Comparison of ENCODE assay signal across 9 mouse cellular contexts in genomic region chr1:89192536-89193220, GRCm38 (mm10).
DNase-seq lines count a peak whose midpoint lies in the region; ATAC-seq lines count a peak whose summit lies in the region.
"Had no signal": no experiment of that assay in that cellular context is flagged by ENCODE, and none has a peak within 500 bp of the region (broad histone marks: within the 10 kb centered on the region; RNA-seq: fewer than 3 reads in every experiment).

No protein-coding gene starts in this region.

- no peak for ATAC-seq in hindbrain, embryonic 14.5 days (ENCODE audit: low FRiP score)
- ATAC-seq in hindbrain, embryonic 13.5 days (ENCODE audit: low FRiP score) = no peak
- no peak for ATAC-seq in forebrain, embryonic 16.5 days

- H3K4me2 ChIP-seq in hindbrain, embryonic 14.5 days (replicated peaks) = no peak overlapping the region
- H3K4me2 ChIP-seq in hindbrain, embryonic 13.5 days = no peak overlapping the region
- H3K4me2 ChIP-seq in forebrain, embryonic 16.5 days (ENCODE audit: low read length) = no peak overlapping the region
- H3K4me2 ChIP-seq: embryonic facial prominence, embryonic 13.5 days had no signal

- H3K9ac ChIP-seq in hindbrain, embryonic 14.5 days = no peak overlapping the region
- H3K9ac ChIP-seq in hindbrain, embryonic 13.5 days = no peak overlapping the region
- H3K9ac ChIP-seq in forebrain, embryonic 16.5 days (replicated peaks; ENCODE audit: low read depth, low read length) = no peak overlapping the region
- H3K9ac ChIP-seq: embryonic facial prominence, embryonic 13.5 days had no signal

- peak; percentile 30 for DNase-seq in hindbrain, embryonic 14.5 days (ENCODE audit: low spot score)
- peak; percentile 40 for DNase-seq in CD4-positive helper T cell, adult 2 months (ENCODE audit: low read depth, low spot score)
- DNase-seq in adrenal gland, postnatal 14 days = peak; percentile 75
- DNase-seq in heart, postnatal 36 days = peak; percentile 39 to 66
- DNase-seq in naive thymus-derived CD4-positive, alpha-beta T cell, adult 2 months (ENCODE audit: low read depth) = peak; percentile 65
- no peak for DNase-seq in ovary, adult 18-20 months (ENCODE audit: low spot score)

- intact Hi-C loops in heart, postnatal 36 days (cut with DNase I) = loop anchor here (5.0 to 10.0 kb wide), 3 partner anchors 275 to 770 kb away; no protein-coding TSS in a partner anchor

- no peak overlapping the region for H3K4me3 ChIP-seq in hindbrain, embryonic 14.5 days (replicated peaks; ENCODE audit: low read length)
- H3K4me3 ChIP-seq in hindbrain, embryonic 13.5 days = no peak overlapping the region
- no peak overlapping the region for H3K4me3 ChIP-seq in forebrain, embryonic 16.5 days (replicated peaks; ENCODE audit: low read length)
- H3K4me3 ChIP-seq: embryonic facial prominence, embryonic 13.5 days had no signal

- 71% methylated on average over 11 of the region's 11 CpGs for WGBS in hindbrain, embryonic 14.5 days
- 76% methylated on average over 11 of the region's 11 CpGs for WGBS in hindbrain, embryonic 13.5 days
- 78% methylated on average over 11 of the region's 11 CpGs for WGBS in forebrain, embryonic 16.5 days

- H3K9me3 ChIP-seq in hindbrain, embryonic 14.5 days (ENCODE audit: control insufficient read depth, low read length) = no peaks in the 10 kb centered on the region
- no peaks in the 10 kb centered on the region for H3K9me3 ChIP-seq in hindbrain, embryonic 13.5 days
- no peaks in the 10 kb centered on the region for H3K9me3 ChIP-seq in forebrain, embryonic 16.5 days (ENCODE audit: control insufficient read depth, low read length)
- H3K9me3 ChIP-seq: embryonic facial prominence, embryonic 13.5 days had no signal

- H3K36me3 ChIP-seq in hindbrain, embryonic 14.5 days (replicated peaks; ENCODE audit: control insufficient read depth, insufficient read depth) = no peaks in the 10 kb centered on the region
- no peaks in the 10 kb centered on the region for H3K36me3 ChIP-seq in hindbrain, embryonic 13.5 days
- no peaks in the 10 kb centered on the region for H3K36me3 ChIP-seq in forebrain, embryonic 16.5 days (ENCODE audit: control insufficient read depth, insufficient read depth)
- H3K36me3 ChIP-seq: embryonic facial prominence, embryonic 13.5 days had no signal

- peaks cover 3% of the 10 kb centered on the region for H3K4me1 ChIP-seq in hindbrain, embryonic 14.5 days (replicated peaks; ENCODE audit: control insufficient read depth, insufficient read depth, low read length)
- peaks cover 13% of the 10 kb centered on the region; the same call in 1 of the 2 replicates for H3K4me1 ChIP-seq in hindbrain, embryonic 13.5 days (replicated peaks)
- no peaks in the 10 kb centered on the region for H3K4me1 ChIP-seq in forebrain, embryonic 16.5 days (replicated peaks; ENCODE audit: control insufficient read depth, insufficient read depth, low read length)

- no peaks in the 10 kb centered on the region for H3K27me3 ChIP-seq in hindbrain, embryonic 14.5 days (ENCODE audit: control insufficient read depth, insufficient read depth, low read length)
- H3K27me3 ChIP-seq in hindbrain, embryonic 13.5 days = no peaks in the 10 kb centered on the region
- H3K27me3 ChIP-seq in forebrain, embryonic 16.5 days (replicated peaks; ENCODE audit: control insufficient read depth, insufficient read depth, low read length) = no peaks in the 10 kb centered on the region; the same call in 1 of the 2 replicates

- no peak overlapping the region for H3K27ac ChIP-seq in hindbrain, embryonic 14.5 days
- H3K27ac ChIP-seq in hindbrain, embryonic 13.5 days = no peak overlapping the region
- no peak overlapping the region for H3K27ac ChIP-seq in forebrain, embryonic 16.5 days (ENCODE audit: low read length)
- H3K27ac ChIP-seq: embryonic facial prominence, embryonic 13.5 days had no signal
